ENCODE assay signal across 8 mouse cellular contexts in genomic region chr5:90785659-90786588, GRCm38 (mm10). TPM values are rescaled to one million over a fixed set of nuclear protein-coding genes. Genes with fewer than 3 reads are reported as not detected.
DNase-seq lines count a peak whose midpoint lies in the region; ATAC-seq and TF ChIP-seq lines count a peak whose summit lies in the region.

Gene Cxcl3, plus strand, starts transcription at chr5:90786103.

- H3K36me3 ChIP-seq in heart, postnatal 0 days (replicated peaks; ENCODE audit: control insufficient read depth, insufficient read depth, low read length), result no peaks in the 10 kb centered on the region

- H3K9ac ChIP-seq in heart, postnatal 0 days (replicated peaks; ENCODE audit: low read depth, low read length), result no peak within 1 kb of the TSS

- H3K4me3 ChIP-seq in heart, postnatal 0 days (ENCODE audit: low read depth, low read length), result peak within 1 kb of the TSS; percentile 8; the same call in 1 of the 2 replicates

- no peaks in the 10 kb centered on the region for H3K9me3 ChIP-seq in heart, postnatal 0 days (replicated peaks; ENCODE audit: control insufficient read depth, low read length)

- no peak within 1 kb of the TSS for H3K27ac ChIP-seq in heart, postnatal 0 days (ENCODE audit: low read depth)

- TF ChIP-seq CTCF in brain, embryonic 14.5 days (IDR thresholded peaks at IDR 0.05; ENCODE audit: borderline replicate concordance, extremely low read depth, insufficient read depth, insufficient read length), result peak; percentile 50; the same call in 1 of the 2 replicates
- peak; percentile 27; the same call in 1 of the 2 replicates for TF ChIP-seq CTCF in heart, postnatal 0 days (IDR thresholded peaks at IDR 0.05; ENCODE audit: low read depth)

- peak; percentile 86 for DNase-seq in heart, adult 11 months
- DNase-seq in heart, postnatal 14 days, result no peak
- DNase-seq in brain, embryonic 14.5 days (ENCODE audit: low read depth), result peak; percentile 53
- no peak for DNase-seq in heart, postnatal 0 days (ENCODE audit: low spot score)
- peak; percentile 64 to 65 for DNase-seq in kidney, postnatal 4 days
- no peak for DNase-seq in spleen, postnatal 14 days (ENCODE audit: low spot score in 2 of 2)
- no peak for DNase-seq in right cerebral cortex, adult 2 months (ENCODE audit: low spot score in 2 of 2)

- H3K27me3 ChIP-seq in heart, postnatal 0 days (ENCODE audit: control insufficient read depth, insufficient read depth, low read length), result no peaks in the 10 kb centered on the region

- intact Hi-C loops in heart, postnatal 14 days (cut with DNase I), result loop anchor here (2.0 kb wide), 2 partner anchors 121 to 123 kb away; no protein-coding TSS in a partner anchor

- TF ChIP-seq POLR2A in brain, embryonic 14.5 days (IDR thresholded peaks at IDR 0.05; ENCODE audit: borderline replicate concordance, extremely low read depth, insufficient read depth, insufficient read length, poor library complexity, severe bottlenecking), result no peak

- WGBS in heart, postnatal 0 days, result 17% methylated on average over 26 of the region's 26 CpGs

- peaks cover 3% of the 10 kb centered on the region; the same call in 1 of the 2 replicates for H3K4me1 ChIP-seq in heart, postnatal 0 days (ENCODE audit: control insufficient read depth, insufficient read depth)

- TF ChIP-seq EP300 in heart, postnatal 0 days (IDR thresholded peaks at IDR 0.05; ENCODE audit: low read depth), result no peak

- H3K4me2 ChIP-seq in heart, postnatal 0 days (ENCODE audit: low read depth, low read length), result peak within 1 kb of the TSS; percentile 59

- no peak for ATAC-seq in heart, postnatal 0 days (ENCODE audit: insufficient read depth, low read depth)
- ATAC-seq in megakaryocyte-erythroid progenitor cell, adult 5-6 weeks (replicated peaks; ENCODE audit: low FRiP score, low TSS enrichment, poor library complexity, severe bottlenecking), result peak; percentile 82

RNA-seq across cellular contexts. Expression of gene Cxcl3, which starts in this region (rescaled TPM):
- not detected for total RNA-seq in heart, postnatal 14 days (2021)
- polyA plus RNA-seq in brain, embryonic 14.5 days (2012; rRNA removed), result 0.09 TPM in 1 of 2 replicates, not detected in the other
- not detected in 2 replicates for total RNA-seq in heart, postnatal 0 days (2014; rRNA removed; ENCODE audit: low replicate concordance)
- polyA plus RNA-seq in heart, postnatal 0 days (2015; fragmentation: Nextera tagmentation; extraction: Ambion mirVana), result not detected in 2 replicates
- not detected in 2 replicates for total RNA-seq in megakaryocyte-erythroid progenitor cell, adult 5-6 weeks (2014; fragmentation: Nextera tagmentation)
- total RNA-seq in megakaryocyte-erythroid progenitor cell, adult 5-6 weeks (2017), result 0.42 TPM in 1 of 2 replicates, not detected in the other

Comparison
In these comparisons a context has a peak if more than half of its experiments do, and no peak if none do; other contexts are left out.
1. DNase-seq: peak in heart, adult 11 months (single experiment) and kidney, postnatal 4 days (2 of 2); none in heart, postnatal 14 days (0 of 2), heart, postnatal 0 days (single experiment), spleen, postnatal 14 days (0 of 2) and right cerebral cortex, adult 2 months (0 of 2).
2. Peak in DNase-seq in brain, embryonic 14.5 days; RNA of the gene not detected or under 1 TPM.
3. Peak in ATAC-seq in megakaryocyte-erythroid progenitor cell, adult 5-6 weeks; RNA of the gene not detected or under 1 TPM.